Mouse (Mus musculus) liver, embryonic 15.5 days (tissue): Measurements from ENCODE around the gene Lmx1a. TPM values are rescaled to one million over a fixed set of nuclear protein-coding genes. Genes with fewer than 3 reads are reported as not detected.

Experiments used
- ATAC-seq: fragments of 200-750 bp; cut with Nextera tagmentation; 2 replicates; pipeline ENCODE4 v1.8.0; 2017; ENCODE audit warnings: moderate number of reproducible peaks, mild to moderate bottlenecking, moderate library complexity; ENCODE audit not compliant: insufficient read depth
- H3K27ac ChIP-seq: fragments of 300-500 bp; sonication (generic); replicated peaks from 2 replicates; pipeline ENCODE4 v1.5.1; 2015; ENCODE audit warnings: mild to moderate bottlenecking, inconsistent platforms
- H3K27me3 ChIP-seq: fragments of 300-500 bp; sonication (generic); 2 replicates; pipeline ENCODE4 v1.6.1; 2015; ENCODE audit warnings: mild to moderate bottlenecking, inconsistent platforms
- H3K36me3 ChIP-seq: fragments of 300-500 bp; sonication (generic); replicated peaks from 2 replicates; pipeline ENCODE4 v1.6.1; 2015; ENCODE audit warnings: moderate library complexity, mild to moderate bottlenecking, inconsistent platforms
- H3K4me1 ChIP-seq: fragments of 300-500 bp; sonication (generic); replicated peaks from 2 replicates; pipeline ENCODE4 v1.6.1; 2015; ENCODE audit warnings: inconsistent platforms
- H3K4me2 ChIP-seq: fragments of 300-500 bp; sonication (generic); 2 replicates; pipeline ENCODE4 v1.6.1; 2015; ENCODE audit warnings: moderate library complexity, mild to moderate bottlenecking, inconsistent platforms
- H3K4me3 ChIP-seq: fragments of 300-500 bp; sonication (generic); replicated peaks from 2 replicates; pipeline ENCODE4 v1.5.1; 2015; ENCODE audit warnings: mild to moderate bottlenecking, inconsistent platforms
- H3K9ac ChIP-seq: fragments of 300-500 bp; sonication (generic); 2 replicates; pipeline ENCODE4 v1.6.1; 2015; ENCODE audit warnings: moderate library complexity, mild to moderate bottlenecking, inconsistent platforms
- H3K9me3 ChIP-seq: fragments of 300-500 bp; sonication (generic); replicated peaks from 2 replicates; pipeline ENCODE4 v1.6.1; 2016; ENCODE audit warnings: inconsistent platforms
- WGBS: fragments of 180-500 bp; shearing (Covaris S2); methylation state at CpG from one replicate; pipeline ENCODE4 v1.1.7; 2015; ENCODE audit warnings: mixed read lengths; ENCODE audit not compliant: insufficient replicate concordance; 5-methylcytosine and 5-hydroxymethylcytosine counted together
- polyA plus RNA-seq: library from polyadenylated mRNA; unstranded; fragments of >200 nt; fragmentation: Nextera tagmentation; extraction: Ambion mirVana; gene quantifications from 2 replicates; pipeline ENCODE4 v1.2.1, GENCODE M21; 2015

The Lmx1a gene
- polyA plus RNA-seq, 1 experiment from 2014 or later = 0.07 TPM

- no peaks in the 10 kb centered on the region for H3K4me1 ChIP-seq
- no peak overlapping the region for H3K9ac ChIP-seq
- ATAC-seq = no peak
- no peak overlapping the region for H3K27ac ChIP-seq
- H3K4me2 ChIP-seq = no peak overlapping the region
- no peaks in the 10 kb centered on the region for H3K27me3 ChIP-seq
- H3K4me3 ChIP-seq = no peak overlapping the region
- H3K9me3 ChIP-seq = no peaks in the 10 kb centered on the region
- no peaks in the 10 kb centered on the region for H3K36me3 ChIP-seq
- WGBS = 33% methylated on average over 14 of the region's 14 CpGs
Measured at GRCm38 (mm10) chr1:167754636-167755522, 65.8 kb downstream of the Lmx1a start.

GRCm38 (mm10) chr1:167758208-167758607, 69.2 kb downstream of the Lmx1a start:
- ATAC-seq = no peak
- no peaks in the 10 kb centered on the region for H3K27me3 ChIP-seq
- H3K9ac ChIP-seq = no peak overlapping the region
- no peaks in the 10 kb centered on the region for H3K9me3 ChIP-seq
- H3K4me1 ChIP-seq = no peaks in the 10 kb centered on the region
- 65% methylated on average over 8 of the region's 8 CpGs for WGBS
- H3K36me3 ChIP-seq = no peaks in the 10 kb centered on the region
- H3K4me2 ChIP-seq = no peak overlapping the region
- H3K4me3 ChIP-seq = no peak overlapping the region
- H3K27ac ChIP-seq = no peak overlapping the region

- no peak overlapping the region for H3K27ac ChIP-seq
- ATAC-seq = 0 out of 2 replicates have a peak, but pooled peaks have one; percentile 49
- WGBS = 59% methylated on average over 10 of the region's 10 CpGs
Measured at GRCm38 (mm10) chr1:167760307-167760706, 71.3 kb downstream of the Lmx1a start.

GRCm38 (mm10) chr1:167761785-167762223, 72.8 kb downstream of the Lmx1a start:
- 30% methylated on average over 13 of the region's 13 CpGs for WGBS
- ATAC-seq = no peak

More at GRCm38 (mm10) chr1:167760307-167760706, 71.3 kb downstream of the Lmx1a start:
- no peaks in the 10 kb centered on the region for H3K36me3 ChIP-seq
- H3K4me3 ChIP-seq = no peak overlapping the region
- no peaks in the 10 kb centered on the region for H3K4me1 ChIP-seq
- no peaks in the 10 kb centered on the region for H3K9me3 ChIP-seq
- no peaks in the 10 kb centered on the region for H3K27me3 ChIP-seq
- H3K4me2 ChIP-seq = no peak overlapping the region
- H3K9ac ChIP-seq = no peak overlapping the region

GRCm38 (mm10) chr1:167766619-167767018, 77.6 kb downstream of the Lmx1a start:
- ATAC-seq = 0 out of 2 replicates have a peak, but pooled peaks have one; percentile 40
- H3K27ac ChIP-seq = no peak overlapping the region
- no peaks in the 10 kb centered on the region for H3K4me1 ChIP-seq
- no peak overlapping the region for H3K4me3 ChIP-seq
- H3K4me2 ChIP-seq = no peak overlapping the region
- 69% methylated on average over 4 of the region's 4 CpGs for WGBS
- H3K27me3 ChIP-seq = no peaks in the 10 kb centered on the region
- no peak overlapping the region for H3K9ac ChIP-seq
- no peaks in the 10 kb centered on the region for H3K36me3 ChIP-seq
- H3K9me3 ChIP-seq = no peaks in the 10 kb centered on the region

More at GRCm38 (mm10) chr1:167761785-167762223, 72.8 kb downstream of the Lmx1a start:
- H3K4me2 ChIP-seq = no peak overlapping the region
- H3K9ac ChIP-seq = no peak overlapping the region
- H3K27me3 ChIP-seq = no peaks in the 10 kb centered on the region
- no peaks in the 10 kb centered on the region for H3K4me1 ChIP-seq
- no peaks in the 10 kb centered on the region for H3K36me3 ChIP-seq
- H3K4me3 ChIP-seq = no peak overlapping the region
- H3K27ac ChIP-seq = no peak overlapping the region
- H3K9me3 ChIP-seq = no peaks in the 10 kb centered on the region

- Histone ChIP-seq H3K27me3 (no peaks in the 10 kb centered on the region), H3K27ac (no peak overlapping the region), H3K4me1 (no peaks in the 10 kb centered on the region), H3K36me3 (no peaks in the 10 kb centered on the region), H3K4me2 (no peak overlapping the region), H3K4me3 (no peak overlapping the region), H3K9ac (no peak overlapping the region), H3K9me3 (no peaks in the 10 kb centered on the region)
- no peak for ATAC-seq
- 63% methylated on average over 7 of the region's 7 CpGs for WGBS
Measured at GRCm38 (mm10) chr1:167770457-167770856, 81.4 kb downstream of the Lmx1a start.

GRCm38 (mm10) chr1:167779766-167780488, 90.9 kb downstream of the Lmx1a start:
- Histone ChIP-seq H3K27ac (no peak overlapping the region), H3K4me2 (no peak overlapping the region), H3K36me3 (no peaks in the 10 kb centered on the region), H3K9me3 (no peaks in the 10 kb centered on the region), H3K9ac (no peak overlapping the region), H3K27me3 (no peaks in the 10 kb centered on the region), H3K4me1 (no peaks in the 10 kb centered on the region), H3K4me3 (no peak overlapping the region)
- WGBS = 49% methylated on average over 4 of the region's 5 CpGs
- no peak for ATAC-seq

- no peak overlapping the region for H3K27ac ChIP-seq
- H3K9ac ChIP-seq = no peak overlapping the region
- no peaks in the 10 kb centered on the region for H3K9me3 ChIP-seq
- no peaks in the 10 kb centered on the region for H3K36me3 ChIP-seq
- no peak overlapping the region for H3K4me3 ChIP-seq
- no peaks in the 10 kb centered on the region for H3K27me3 ChIP-seq
- no peak overlapping the region for H3K4me2 ChIP-seq
- no peak for ATAC-seq
- no peaks in the 10 kb centered on the region for H3K4me1 ChIP-seq
- WGBS = 40% methylated on average over 10 of the region's 10 CpGs
Measured at GRCm38 (mm10) chr1:167781787-167782484, 92.9 kb downstream of the Lmx1a start.

- ATAC-seq = no peak
- 53% methylated on average over 2 of the region's 2 CpGs for WGBS
- H3K9me3 ChIP-seq = no peaks in the 10 kb centered on the region
- no peaks in the 10 kb centered on the region for H3K4me1 ChIP-seq
- H3K9ac ChIP-seq = no peak overlapping the region
- no peaks in the 10 kb centered on the region for H3K27me3 ChIP-seq
- no peak overlapping the region for H3K4me3 ChIP-seq
- no peak overlapping the region for H3K27ac ChIP-seq
- no peak overlapping the region for H3K4me2 ChIP-seq
- H3K36me3 ChIP-seq = no peaks in the 10 kb centered on the region
Measured at GRCm38 (mm10) chr1:167784067-167784466, 95.0 kb downstream of the Lmx1a start.

GRCm38 (mm10) chr1:167788684-167789413, 99.8 kb downstream of the Lmx1a start:
- no peaks in the 10 kb centered on the region for H3K4me1 ChIP-seq
- WGBS = 46% methylated on average over 12 of the region's 12 CpGs
- H3K4me2 ChIP-seq = no peak overlapping the region
- H3K27me3 ChIP-seq = no peaks in the 10 kb centered on the region
- no peaks in the 10 kb centered on the region for H3K9me3 ChIP-seq
- no peak overlapping the region for H3K27ac ChIP-seq
- no peaks in the 10 kb centered on the region for H3K36me3 ChIP-seq
- H3K4me3 ChIP-seq = no peak overlapping the region
- H3K9ac ChIP-seq = no peak overlapping the region
- ATAC-seq = no peak
